Mouse (Mus musculus): Measurements from ENCODE around the gene Cinp. TPM values are rescaled to one million over a fixed set of nuclear protein-coding genes. Genes with fewer than 3 reads are reported as not detected.

Gene Cinp
- total RNA-seq, 2 experiments from 2014 or later, result 41.2 to 42.2 TPM

DNA sequence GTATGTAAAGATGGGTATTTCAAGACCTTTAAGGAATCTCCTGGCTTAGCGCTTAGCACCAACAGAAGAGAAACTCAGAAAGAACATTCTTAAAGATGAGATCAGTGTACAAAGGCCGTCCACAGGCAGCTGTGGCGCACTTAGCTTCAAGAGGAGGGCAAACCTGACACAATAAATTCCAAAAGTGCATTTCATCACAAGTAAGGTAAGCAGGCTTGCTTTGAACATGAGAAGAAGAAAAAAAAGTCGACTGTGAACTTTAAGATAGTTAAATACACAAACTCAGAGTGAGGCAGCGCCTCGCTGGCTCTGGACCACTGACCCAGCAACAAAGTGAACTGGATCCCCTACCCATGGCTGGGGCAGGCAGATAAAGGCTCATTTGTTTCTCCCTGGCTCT is 52.2 kb downstream of the Cinp start:
- DNase-seq, result no peak

GRCm38 (mm10) chr12:110835182-110835581 is 53.8 kb downstream of the Cinp start:
- DNase-seq, result no peak

DNA sequence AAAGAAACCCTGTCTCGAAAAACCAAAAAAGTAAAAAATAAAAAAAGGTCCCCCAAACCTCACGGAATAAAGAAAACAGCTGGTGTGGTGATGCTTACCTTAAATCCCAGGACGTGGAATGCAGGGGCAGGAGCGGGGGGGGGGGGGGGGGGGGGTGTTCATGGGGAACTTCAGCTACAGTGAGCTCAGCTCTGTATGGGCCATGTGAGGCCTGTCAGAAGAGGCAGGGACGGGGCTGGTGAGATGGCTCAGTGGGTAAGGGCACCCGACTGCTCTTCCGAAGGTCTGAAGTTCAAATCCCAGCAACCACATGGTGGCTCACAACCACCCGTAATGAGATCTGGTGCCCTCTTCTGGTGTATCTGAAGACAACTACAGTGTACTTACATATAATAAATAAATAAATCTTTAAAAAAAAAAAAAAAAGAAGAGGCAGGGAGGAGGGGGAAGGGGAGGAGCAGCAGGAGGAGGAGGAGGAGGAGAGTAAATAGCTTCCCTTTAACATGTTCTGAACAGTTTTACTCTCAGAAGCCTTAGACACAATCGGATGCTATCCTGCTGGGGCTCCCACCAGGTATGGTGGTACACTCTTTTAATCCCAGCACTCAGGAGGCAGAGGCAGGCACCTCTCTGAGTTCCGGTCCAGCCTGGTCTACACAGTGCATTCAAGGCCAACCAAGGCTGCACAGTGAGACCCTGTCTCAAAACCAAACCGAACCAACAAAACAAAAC is 58.5 kb downstream of the Cinp start:
- no peak for DNase-seq

- DNase-seq, result peak in 1 of 2 experiments; percentile 58
Observed at GRCm38 (mm10) chr12:110828908-110829307, 60.0 kb downstream of the Cinp start.

Other genes with a start within 250 kb of the Cinp start
- not detected for gene 1700001K19Rik, start 206.5 kb downstream of the Cinp start, total RNA-seq (2021)
- 100 to 1,000 TPM; 501 to 911 TPM for gene Hsp90aa1, start 186.4 kb downstream of the Cinp start, total RNA-seq (2021)
- 10 to 100 TPM; 44.1 to 45.3 TPM for gene Wdr20, start 151.2 kb downstream of the Cinp start, total RNA-seq (2021)
- gene Mok, start 48.2 kb downstream of the Cinp start, total RNA-seq (2021), result 1 to 10 TPM; 1.2 to 1.6 TPM
- 10 to 100 TPM; 10.9 to 12.2 TPM for gene Zfp839, start 38.9 kb downstream of the Cinp start, total RNA-seq (2021)
- gene Tecpr2, start 119 bp upstream of the Cinp start, total RNA-seq (2021), result 10 to 100 TPM in 1 of 2 experiments, 1 to 10 TPM in 1; 9.6 to 10.3 TPM
- 10 to 100 TPM; 25.6 to 39.4 TPM for gene Ankrd9, start 89.9 kb upstream of the Cinp start, total RNA-seq (2021)
- gene Rcor1, start 150.2 kb upstream of the Cinp start, total RNA-seq (2021), result 10 to 100 TPM; 44.1 to 67.8 TPM

All from adrenal gland, postnatal 36 days (tissue).